Mouse (Mus musculus) neural tube, embryonic 11.5 days (tissue): ENCODE data around the gene Tnc. TPM values are rescaled to one million over a fixed set of nuclear protein-coding genes. Genes with fewer than 3 reads are reported as not detected.

Source experiments
- ATAC-seq: fragments of 200-750 bp; cut with Nextera tagmentation; 2 replicates; pipeline ENCODE4 v1.8.0; 2017; ENCODE audit warnings: moderate number of reproducible peaks, mild to moderate bottlenecking, moderate TSS enrichment, moderate library complexity; ENCODE audit not compliant: insufficient read depth, low FRiP score, low TSS enrichment
- DNase-seq: peaks from one replicate; pipeline ENCODE4 v3.0.0-alpha.2; 2015; ENCODE audit warnings: low spot score
- H3K27ac ChIP-seq: fragments of 300-500 bp; sonication (generic); 2 replicates; pipeline ENCODE4 v1.5.1; 2014; ENCODE audit warnings: low read depth, mild to moderate bottlenecking, low read length
- H3K27me3 ChIP-seq: fragments of 300-500 bp; sonication (generic); 2 replicates; pipeline ENCODE4 v1.6.1; 2014; ENCODE audit warnings: mild to moderate bottlenecking, low read length, mixed read lengths; ENCODE audit not compliant: control insufficient read depth, insufficient read depth
- H3K36me3 ChIP-seq: fragments of 300-500 bp; sonication (generic); 2 replicates; pipeline ENCODE4 v1.6.1; 2014; ENCODE audit warnings: mild to moderate bottlenecking, low read length, moderate library complexity, mixed read lengths; ENCODE audit not compliant: control insufficient read depth, insufficient read depth
- H3K4me1 ChIP-seq: fragments of 300-500 bp; sonication (generic); 2 replicates; pipeline ENCODE4 v1.6.1; 2014; ENCODE audit warnings: low read length, mixed read lengths; ENCODE audit not compliant: control insufficient read depth, insufficient read depth
- H3K4me2 ChIP-seq: fragments of 300-500 bp; sonication (generic); 2 replicates; pipeline ENCODE4 v1.6.1; 2014; ENCODE audit warnings: low read depth, mild to moderate bottlenecking, moderate library complexity
- H3K4me3 ChIP-seq: fragments of 300-500 bp; sonication (generic); 2 replicates; pipeline ENCODE4 v1.5.1; 2014; ENCODE audit warnings: low read depth, low read length
- H3K9ac ChIP-seq: fragments of 300-500 bp; sonication (generic); 2 replicates; pipeline ENCODE4 v1.6.1; 2014; ENCODE audit warnings: mild to moderate bottlenecking, low read length
- H3K9me3 ChIP-seq: fragments of 300-500 bp; sonication (generic); 2 replicates; pipeline ENCODE4 v1.6.1; 2016; ENCODE audit warnings: low read length; ENCODE audit not compliant: control insufficient read depth
- WGBS: fragments of 180-500 bp; shearing (Covaris S2); extraction: QIAGEN DNeasy Blood & Tissue Kit; methylation state at CpG from one replicate; pipeline ENCODE4 v1.1.7; 2014; 5-methylcytosine and 5-hydroxymethylcytosine counted together
- polyA plus RNA-seq: library from polyadenylated mRNA; unstranded; fragments of >200 nt; fragmentation: Nextera tagmentation; extraction: Ambion mirVana; gene quantifications from 2 replicates; pipeline ENCODE4 v1.2.1, GENCODE M21; 2014

Tnc gene
- 7.2 and 7.7 TPM in 2 replicates for polyA plus RNA-seq

DNA sequence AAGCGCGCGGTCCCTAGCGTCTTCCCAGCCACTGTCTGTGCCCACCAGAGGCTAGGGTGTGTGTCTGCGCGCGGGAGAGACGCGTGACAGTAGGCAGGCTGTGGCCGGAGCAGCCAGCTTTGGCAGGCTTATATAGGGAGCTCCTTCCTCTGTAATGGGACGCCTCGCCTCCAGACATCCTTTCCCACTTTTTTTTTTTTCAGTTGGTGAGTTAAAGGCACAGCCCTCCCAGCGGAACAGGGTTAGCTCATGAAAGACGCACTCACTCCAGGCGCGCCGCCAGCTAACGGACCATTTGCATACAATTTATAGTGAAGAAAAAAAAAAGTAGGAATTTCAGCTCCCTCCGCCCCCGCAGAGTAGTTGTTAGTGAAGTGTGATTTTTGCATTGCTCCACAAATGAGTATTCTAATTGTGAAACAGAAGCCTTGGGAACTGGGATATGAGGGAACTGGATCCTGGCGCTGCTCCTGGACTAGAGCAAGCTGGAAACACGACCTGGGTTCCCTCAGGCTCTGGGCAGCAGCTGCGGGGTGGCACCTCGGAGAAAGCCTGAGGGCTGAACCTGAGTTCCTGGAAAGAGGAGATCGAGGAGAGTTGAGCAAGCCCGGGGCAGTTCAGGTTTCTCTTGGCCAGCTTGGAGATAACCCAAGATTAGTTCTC lies at the start of gene Tnc:
Gene Tnc (minus strand): TSS at position 185 of the 663 bp plus-strand sequence.
- Histone ChIP-seq H3K27me3 (peaks cover 2% of the 10 kb centered on the region; the same call in 1 of the 2 replicates), H3K36me3 (no peaks in the 10 kb centered on the region), H3K4me2 (peak within 1 kb of the TSS; percentile 39), H3K4me1 (no peaks in the 10 kb centered on the region), H3K9ac (no peak within 1 kb of the TSS), H3K4me3 (0 out of 2 replicates have a peak within 1 kb of the TSS, but pooled peaks have one; percentile 7), H3K9me3 (no peaks in the 10 kb centered on the region), H3K27ac (no peak within 1 kb of the TSS)
- DNase-seq (peak; percentile 42), ATAC-seq (0 out of 2 replicates have a peak, but pooled peaks have one; percentile 13)
- WGBS = under 1% methylated on average over 26 of the region's 26 CpGs

DNA sequence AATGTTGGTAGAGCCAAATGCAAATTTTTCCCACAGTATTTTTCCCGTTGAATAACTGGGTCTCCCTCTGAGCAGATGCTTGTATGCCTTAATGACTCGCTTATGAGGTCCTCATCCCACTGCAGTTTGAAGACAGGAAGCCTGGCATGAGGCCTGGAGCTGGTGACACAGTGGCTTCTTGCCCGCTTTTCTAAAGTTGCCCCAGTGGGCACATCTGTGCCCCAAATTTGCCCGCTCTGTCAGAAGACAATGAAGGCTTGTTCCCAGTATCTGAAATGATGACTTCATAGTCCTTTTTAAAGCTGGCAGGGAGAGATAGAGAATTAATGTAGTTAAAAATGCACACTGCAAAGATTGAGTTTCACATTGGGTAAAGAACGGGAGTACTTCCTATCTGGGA lies 47.4 kb upstream of the Tnc start:
- WGBS = 90% methylated on average over 5 of the region's 5 CpGs
- no peak overlapping the region for H3K9ac ChIP-seq
- no peak overlapping the region for H3K27ac ChIP-seq
- H3K4me2 ChIP-seq = no peak overlapping the region
- no peak for DNase-seq
- H3K9me3 ChIP-seq = no peaks in the 10 kb centered on the region
- no peak overlapping the region for H3K4me3 ChIP-seq
- H3K4me1 ChIP-seq = no peaks in the 10 kb centered on the region
- ATAC-seq = no peak
- no peaks in the 10 kb centered on the region for H3K27me3 ChIP-seq
- no peaks in the 10 kb centered on the region for H3K36me3 ChIP-seq

DNA sequence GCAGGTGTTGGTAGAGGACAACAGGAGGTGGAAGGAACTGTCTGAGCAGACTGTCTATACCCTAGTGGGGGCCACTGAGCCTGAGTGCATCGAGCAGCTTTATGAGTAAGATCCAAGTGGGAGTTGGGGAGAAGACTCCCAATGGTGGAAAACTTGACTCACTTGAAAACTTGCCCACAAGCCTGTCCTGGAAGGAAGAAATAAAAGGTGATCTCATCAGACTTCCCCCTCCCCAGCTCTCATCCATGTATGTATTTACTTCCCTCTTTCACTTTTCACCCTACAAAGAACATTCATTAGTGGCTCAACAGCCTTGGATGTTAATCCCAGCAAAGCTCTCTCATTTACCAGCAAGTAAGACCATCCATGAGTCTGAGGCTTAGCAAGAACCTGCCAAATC lies 46.0 kb upstream of the Tnc start:
- Histone ChIP-seq H3K4me2 (no peak overlapping the region), H3K4me1 (no peaks in the 10 kb centered on the region), H3K9me3 (no peaks in the 10 kb centered on the region), H3K27ac (no peak overlapping the region), H3K4me3 (no peak overlapping the region), H3K9ac (no peak overlapping the region), H3K27me3 (no peaks in the 10 kb centered on the region), H3K36me3 (no peaks in the 10 kb centered on the region)
- WGBS = 91% methylated on average over 1 of the region's 1 CpGs
- no peak for DNase-seq
- ATAC-seq = no peak

DNA sequence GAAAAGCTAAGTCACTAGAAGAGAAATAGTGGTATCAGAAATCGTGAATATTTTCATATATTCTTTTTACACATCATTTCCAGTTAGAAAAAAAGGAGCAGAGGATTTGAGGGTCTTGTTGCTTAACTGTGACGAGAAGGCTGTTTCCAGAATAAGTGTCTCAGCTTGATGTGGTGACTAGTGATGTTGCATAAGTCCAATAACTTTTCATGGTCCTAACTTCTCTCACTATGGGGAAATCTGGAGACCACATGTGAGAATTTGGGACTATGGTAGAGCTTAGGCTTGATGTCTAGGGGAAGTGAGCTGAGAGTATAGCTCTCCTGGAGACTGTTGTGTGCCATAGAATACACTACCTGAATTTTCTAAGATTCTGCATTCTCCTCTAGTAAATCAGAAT lies 42.6 kb upstream of the Tnc start:
- Histone ChIP-seq H3K4me1 (no peaks in the 10 kb centered on the region), H3K4me2 (no peak overlapping the region), H3K27ac (no peak overlapping the region), H3K27me3 (no peaks in the 10 kb centered on the region), H3K36me3 (no peaks in the 10 kb centered on the region), H3K4me3 (no peak overlapping the region), H3K9ac (no peak overlapping the region), H3K9me3 (no peaks in the 10 kb centered on the region)
- DNase-seq = no peak
- no peak for ATAC-seq
- WGBS = 73% methylated on average over 2 of the region's 2 CpGs

DNA sequence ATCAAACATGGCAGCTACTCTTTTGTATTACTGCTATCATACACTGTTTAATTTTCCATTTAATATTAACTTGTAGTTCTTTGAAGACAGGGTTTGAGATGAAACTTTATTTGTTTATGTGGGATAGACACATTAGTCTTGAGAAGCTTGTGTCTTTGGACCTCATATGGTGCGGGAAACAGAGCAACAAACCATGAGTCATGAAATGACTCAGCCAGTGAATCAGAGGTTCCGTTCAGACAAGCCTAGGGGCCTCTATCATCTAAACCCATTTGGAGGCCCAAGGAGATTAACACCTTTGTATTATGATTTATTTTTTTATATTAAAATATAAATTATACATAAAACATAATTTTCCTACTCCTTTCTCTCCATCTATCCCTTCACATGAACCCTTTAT lies 40.9 kb upstream of the Tnc start:
- no peaks in the 10 kb centered on the region for H3K4me1 ChIP-seq
- no peak overlapping the region for H3K4me2 ChIP-seq
- ATAC-seq (no peak), DNase-seq (no peak)
- no peaks in the 10 kb centered on the region for H3K36me3 ChIP-seq
- WGBS = 91% methylated on average over 2 of the region's 2 CpGs
- no peaks in the 10 kb centered on the region for H3K9me3 ChIP-seq
- no peak overlapping the region for H3K27ac ChIP-seq
- no peaks in the 10 kb centered on the region for H3K27me3 ChIP-seq
- H3K9ac ChIP-seq = no peak overlapping the region
- H3K4me3 ChIP-seq = no peak overlapping the region

DNA sequence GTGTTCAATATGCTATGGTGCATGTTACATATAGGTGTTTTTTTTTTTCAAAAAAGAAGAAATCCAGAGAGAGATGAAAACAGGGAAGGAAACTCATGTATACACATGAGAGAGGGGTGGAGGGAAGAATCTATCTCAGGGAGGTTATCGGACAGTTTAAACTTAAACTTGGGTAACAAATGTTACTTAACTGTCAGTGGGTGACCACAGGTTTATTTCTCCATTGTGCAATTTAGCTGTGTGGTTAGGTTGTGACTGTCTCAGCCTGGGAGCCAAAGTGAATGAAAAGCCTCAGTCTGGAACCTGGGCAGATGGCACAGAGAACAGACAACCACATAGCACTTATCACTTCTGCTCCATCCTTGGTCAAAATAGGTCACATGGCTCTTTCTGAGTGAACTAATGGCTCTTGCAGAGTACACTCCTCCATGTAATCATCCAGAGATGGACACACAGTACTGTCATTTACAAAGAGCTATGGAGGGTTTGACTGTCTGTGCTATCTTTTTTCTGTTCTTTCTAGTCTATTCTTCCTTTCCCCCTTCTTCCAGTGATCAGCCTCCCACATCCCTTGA lies 39.3 kb upstream of the Tnc start:
- no peak for DNase-seq
- no peaks in the 10 kb centered on the region for H3K27me3 ChIP-seq
- no peaks in the 10 kb centered on the region for H3K9me3 ChIP-seq
- H3K9ac ChIP-seq = no peak overlapping the region
- WGBS = 97% methylated on average over 1 of the region's 1 CpGs
- H3K4me1 ChIP-seq = no peaks in the 10 kb centered on the region
- no peak overlapping the region for H3K4me3 ChIP-seq
- no peak overlapping the region for H3K4me2 ChIP-seq
- H3K36me3 ChIP-seq = no peaks in the 10 kb centered on the region
- no peak overlapping the region for H3K27ac ChIP-seq
- ATAC-seq = no peak

DNA sequence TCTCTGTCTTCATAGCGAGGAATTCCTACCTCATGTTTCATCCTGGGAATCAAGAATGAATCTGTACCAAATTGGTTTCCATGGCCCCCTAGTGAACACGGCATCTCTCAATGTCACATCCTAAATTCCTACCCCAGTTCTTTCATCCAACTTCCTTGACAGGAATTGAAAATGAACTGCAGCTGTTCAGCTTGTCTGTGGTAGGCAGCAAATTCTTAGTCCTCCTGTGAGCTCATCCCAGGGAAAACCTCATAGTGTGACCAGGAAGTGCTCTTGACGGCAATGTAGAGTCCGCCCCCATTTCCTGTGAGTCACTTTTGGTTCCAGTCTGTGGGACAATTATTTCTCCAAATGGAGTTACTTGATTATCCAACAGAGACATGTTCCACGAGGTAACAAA lies 37.0 kb upstream of the Tnc start:
- ATAC-seq (no peak), DNase-seq (no peak)
- Histone ChIP-seq H3K9ac (no peak overlapping the region), H3K36me3 (no peaks in the 10 kb centered on the region), H3K27me3 (no peaks in the 10 kb centered on the region), H3K4me1 (no peaks in the 10 kb centered on the region), H3K27ac (no peak overlapping the region), H3K4me3 (no peak overlapping the region), H3K4me2 (no peak overlapping the region), H3K9me3 (no peaks in the 10 kb centered on the region)
- WGBS = 71% methylated on average over 5 of the region's 5 CpGs

DNA sequence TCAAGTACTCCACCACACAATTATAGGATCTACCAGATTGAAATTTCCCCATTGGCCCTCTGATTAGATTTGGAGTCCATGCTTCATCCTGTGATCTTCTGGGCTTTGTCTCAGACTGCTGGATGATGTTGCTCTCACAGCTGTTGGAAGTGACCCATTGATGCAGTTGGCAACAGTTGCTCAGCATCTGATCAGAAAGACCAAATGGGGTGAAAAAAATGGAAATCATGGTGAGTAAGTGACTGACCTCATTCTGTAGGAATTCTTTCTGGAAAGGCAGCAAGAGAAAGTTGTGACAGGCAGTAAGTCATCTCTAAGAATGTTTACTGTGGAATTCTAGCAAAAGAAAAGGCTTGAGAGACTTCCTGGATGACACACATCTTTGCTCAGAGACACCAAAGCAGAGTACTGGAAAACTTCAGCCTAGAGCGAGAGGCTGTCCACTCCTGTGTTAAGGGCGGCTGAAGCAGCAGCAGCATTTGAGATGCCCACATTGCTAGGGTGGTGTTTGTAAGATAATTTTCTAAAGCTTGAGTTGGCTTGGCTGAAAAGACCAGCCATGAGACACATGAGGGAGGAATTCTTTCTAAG lies 31.3 kb upstream of the Tnc start:
- no peak for ATAC-seq
- Histone ChIP-seq H3K4me1 (no peaks in the 10 kb centered on the region), H3K27me3 (no peaks in the 10 kb centered on the region), H3K27ac (no peak overlapping the region), H3K36me3 (no peaks in the 10 kb centered on the region), H3K9me3 (no peaks in the 10 kb centered on the region), H3K4me3 (no peak overlapping the region), H3K9ac (no peak overlapping the region), H3K4me2 (no peak overlapping the region)
- no peak for DNase-seq
- 80% methylated on average over 2 of the region's 2 CpGs for WGBS
